Mouse (Mus musculus) cortical plate, adult 2 months (tissue): Measurements from ENCODE around the gene Klrg1. TPM values are rescaled to one million over a fixed set of nuclear protein-coding genes. Genes with fewer than 3 reads are reported as not detected.

ENCODE experiments used
- H3K27ac ChIP-seq: fragments of 200-500 bp; 2 replicates; pipeline ENCODE4 v1.5.1; 2012; ENCODE audit warnings: low read length, control low read depth, inconsistent platforms; ENCODE audit not compliant: insufficient read depth
- H3K4me1 ChIP-seq: fragments of 200-500 bp; 2 replicates; pipeline ENCODE4 v1.6.1; 2011; ENCODE audit warnings: low read length; ENCODE audit not compliant: control insufficient read depth, insufficient read depth
- H3K4me3 ChIP-seq: fragments of 200-500 bp; 2 replicates; pipeline ENCODE4 v1.5.1; 2011; ENCODE audit warnings: mild to moderate bottlenecking, low read length, control low read depth; ENCODE audit not compliant: insufficient read depth
- CTCF ChIP-seq: fragments of 200-500 bp; IDR thresholded peaks from 2 replicates; pipeline ENCODE4 v1.5.1; 2011; ENCODE audit warnings: mild to moderate bottlenecking, control low read depth, low read length; ENCODE audit not compliant: insufficient read depth; ENCODE audit errors: extremely low read depth
- POLR2A ChIP-seq: fragments of 200-500 bp; IDR thresholded peaks from 2 replicates; pipeline ENCODE4 v1.6.1; 2011; ENCODE audit warnings: mild to moderate bottlenecking, low read length, control low read depth; ENCODE audit not compliant: insufficient read depth; ENCODE audit errors: extremely low read depth
- polyA plus RNA-seq: library from polyadenylated mRNA; depleted of rRNA; stranded (reverse); fragments of >200 nt; gene quantifications from 2 replicates; pipeline ENCODE4 v1.2.3, GENCODE M21; 2012

The Klrg1 gene
- polyA plus RNA-seq, 1 experiment: 0.17 TPM

GRCm38 (mm10) chr6:122294290-122294689, 11.6 kb upstream of the Klrg1 start:
- no peaks in the 10 kb centered on the region; the same call in 1 of the 2 replicates for H3K4me1 ChIP-seq
- no peak overlapping the region for H3K4me3 ChIP-seq
- H3K27ac ChIP-seq: no peak overlapping the region

DNA sequence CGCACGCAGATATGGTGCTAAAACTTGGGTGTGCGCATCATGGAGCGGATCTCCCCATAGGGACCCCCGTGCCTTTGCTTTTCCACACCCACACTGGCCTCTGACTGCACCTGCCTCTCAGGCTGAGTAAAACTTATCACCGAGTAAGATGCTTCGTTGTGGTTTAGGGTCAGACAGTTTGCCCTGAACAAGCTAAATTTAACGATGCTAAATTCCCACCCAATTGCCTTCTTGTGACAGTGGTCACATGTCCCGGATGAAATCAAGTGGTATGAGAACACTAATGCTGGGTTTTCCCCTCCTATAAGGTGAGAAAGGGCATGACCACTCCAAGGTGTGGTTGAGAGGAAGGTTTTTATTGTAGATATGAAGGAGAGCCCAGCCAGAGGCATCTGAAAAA, 11.1 kb upstream of the Klrg1 start:
- H3K4me1 ChIP-seq: no peaks in the 10 kb centered on the region; the same call in 1 of the 2 replicates
- no peak for TF ChIP-seq CTCF
- TF ChIP-seq POLR2A: no peak
- H3K27ac ChIP-seq: no peak overlapping the region
- H3K4me3 ChIP-seq: no peak overlapping the region

More at GRCm38 (mm10) chr6:122294290-122294689, 11.6 kb upstream of the Klrg1 start:
- no peak for TF ChIP-seq POLR2A
- no peak for TF ChIP-seq CTCF

GRCm38 (mm10) chr6:122293121-122293520, 10.4 kb upstream of the Klrg1 start:
- Histone ChIP-seq H3K4me3 (no peak overlapping the region), H3K4me1 (no peaks in the 10 kb centered on the region; the same call in 1 of the 2 replicates), H3K27ac (no peak overlapping the region)
- TF ChIP-seq CTCF: no peak
- no peak for TF ChIP-seq POLR2A

DNA sequence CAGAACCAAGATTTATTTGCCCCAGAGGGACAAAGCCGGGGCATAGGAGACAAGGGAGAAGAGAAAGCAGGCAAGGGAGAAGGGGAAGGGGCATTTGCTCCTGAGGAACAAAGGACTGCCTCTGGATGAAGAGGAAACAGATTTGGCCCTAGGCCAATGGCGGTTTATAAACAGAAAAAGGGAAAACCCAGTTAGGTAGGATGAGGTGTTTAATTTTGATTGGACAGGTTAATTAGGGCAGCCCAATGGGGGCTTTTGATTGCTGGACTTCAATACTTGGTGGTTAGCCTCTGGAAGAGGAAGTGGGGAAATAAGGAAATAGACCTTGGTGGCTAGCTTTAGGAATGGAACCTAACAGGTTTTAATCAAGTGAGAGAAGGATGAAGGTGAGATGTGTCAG, 9.5 kb upstream of the Klrg1 start:
- Histone ChIP-seq H3K27ac (no peak overlapping the region), H3K4me1 (no peaks in the 10 kb centered on the region), H3K4me3 (no peak overlapping the region)
- TF ChIP-seq POLR2A (no peak), CTCF (no peak)

DNA sequence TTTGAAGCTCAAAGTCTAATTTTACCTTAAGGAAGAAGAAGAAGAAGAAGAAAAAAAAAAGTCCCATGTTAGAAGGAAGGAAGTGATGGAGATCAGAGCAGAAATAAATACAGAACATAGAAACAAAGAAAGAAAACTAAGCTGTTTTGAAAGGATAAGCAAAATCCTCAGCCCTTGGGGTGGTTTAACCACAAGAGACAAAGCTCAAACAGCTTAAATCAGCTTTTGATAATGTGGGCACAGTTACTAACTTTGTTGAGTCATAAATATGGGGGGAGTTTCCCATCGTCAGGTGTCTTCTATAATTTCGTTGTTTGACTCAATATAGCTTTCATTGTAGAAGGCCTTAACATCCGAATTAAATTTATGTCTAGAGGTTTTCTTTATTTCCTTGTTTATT, 9.1 kb upstream of the Klrg1 start:
- Histone ChIP-seq H3K27ac (no peak overlapping the region), H3K4me3 (no peak overlapping the region), H3K4me1 (no peaks in the 10 kb centered on the region)
- TF ChIP-seq CTCF (no peak), POLR2A (no peak)

DNA sequence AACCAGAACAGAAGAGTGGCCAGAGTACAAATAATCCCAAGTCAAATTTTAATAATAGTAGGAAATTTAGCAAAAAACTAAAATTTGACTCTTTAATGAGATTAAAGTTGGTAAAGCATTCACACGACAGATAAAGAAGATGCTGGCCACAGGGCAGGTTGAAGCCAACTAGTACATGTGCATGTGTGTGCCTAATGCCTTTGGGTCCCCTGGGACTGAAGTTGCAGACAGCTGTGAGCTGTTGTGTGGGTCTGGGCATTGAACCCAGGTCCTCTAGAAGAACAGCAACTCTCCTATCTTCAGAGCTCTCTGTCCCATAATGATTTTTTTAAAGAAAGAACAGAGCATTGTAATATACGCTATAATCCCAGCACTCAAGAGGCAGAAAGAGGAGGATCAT, 8.6 kb upstream of the Klrg1 start:
- H3K4me3 ChIP-seq: no peak overlapping the region
- H3K4me1 ChIP-seq: no peaks in the 10 kb centered on the region
- TF ChIP-seq CTCF (no peak), POLR2A (no peak)
- H3K27ac ChIP-seq: no peak overlapping the region

GRCm38 (mm10) chr6:122290253-122290652, 7.6 kb upstream of the Klrg1 start:
- Histone ChIP-seq H3K4me3 (no peak overlapping the region), H3K4me1 (no peaks in the 10 kb centered on the region), H3K27ac (no peak overlapping the region)
- TF ChIP-seq CTCF (no peak), POLR2A (no peak)

- H3K4me3 ChIP-seq: no peak overlapping the region
- TF ChIP-seq CTCF (no peak), POLR2A (no peak)
- H3K4me1 ChIP-seq: no peaks in the 10 kb centered on the region
- no peak overlapping the region for H3K27ac ChIP-seq
These were observed 6.6 kb upstream of the Klrg1 start for GRCm38 (mm10) chr6:122289313-122289712.

DNA sequence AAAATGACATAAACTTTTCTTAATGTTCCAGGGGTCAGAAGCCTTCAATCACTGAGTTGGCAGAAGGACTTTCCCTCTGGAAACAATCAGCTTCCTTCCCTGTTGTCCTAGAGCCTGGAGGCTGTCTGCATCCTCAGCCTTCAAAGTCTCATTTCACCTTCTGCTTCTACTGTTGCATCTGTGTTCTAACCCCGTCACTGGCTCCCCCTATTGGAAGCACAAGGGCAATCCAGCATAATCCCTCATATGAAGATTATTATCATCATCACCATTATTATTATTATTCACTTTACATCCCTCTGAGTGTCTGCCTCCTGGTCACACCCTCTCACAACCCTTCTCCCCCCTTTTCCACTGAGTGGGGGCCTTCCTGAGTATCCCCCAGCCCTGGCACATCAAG, 5.6 kb upstream of the Klrg1 start:
- no peak overlapping the region for H3K27ac ChIP-seq
- no peak overlapping the region for H3K4me3 ChIP-seq
- no peak for TF ChIP-seq POLR2A
- TF ChIP-seq CTCF: peak; percentile 20; the same call in 1 of the 2 replicates
- H3K4me1 ChIP-seq: no peaks in the 10 kb centered on the region

DNA sequence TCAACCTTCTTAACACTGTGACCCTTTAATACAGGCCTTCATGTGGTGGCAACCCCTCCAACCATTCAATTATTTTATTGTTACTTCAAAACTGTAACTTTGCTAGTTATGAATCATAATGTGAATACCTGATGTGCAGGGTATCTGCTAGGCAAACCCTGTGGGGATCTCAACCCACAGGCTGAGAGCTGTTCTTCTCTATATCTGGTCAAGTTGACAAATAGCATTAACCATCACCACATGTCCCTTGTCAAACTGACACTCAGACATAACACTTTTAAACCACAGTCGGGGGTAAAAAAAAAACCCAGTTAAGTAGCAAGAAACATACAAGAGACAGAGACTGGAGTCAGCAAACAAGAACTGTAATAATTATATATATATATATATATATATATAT, 2.1 kb upstream of the Klrg1 start:
- H3K4me3 ChIP-seq: no peak overlapping the region
- TF ChIP-seq POLR2A: no peak
- no peak for TF ChIP-seq CTCF
- no peaks in the 10 kb centered on the region for H3K4me1 ChIP-seq
- no peak overlapping the region for H3K27ac ChIP-seq
